ENCODE assay signal across 10 mouse cellular contexts in genomic region chr10:69916689-69917435, GRCm38 (mm10).
DNase-seq lines count a peak whose midpoint lies in the region; TF ChIP-seq lines count a peak whose summit lies in the region.
"Had no signal": no experiment of that assay in that cellular context is flagged by ENCODE, and none has a peak within 500 bp of the region (broad histone marks: within the 10 kb centered on the region; RNA-seq: fewer than 3 reads in every experiment).

No protein-coding gene starts in this region.

- peak; percentile 44 for DNase-seq in 3134 (ENCODE audit: extremely low read depth, insufficient read length, low spot score)
- peak; percentile 69 for DNase-seq in 3T3-L1 (ENCODE audit: low read depth, low spot score)
- peak; percentile 56 for DNase-seq in gastrocnemius, postnatal 25 days
- peak; percentile 78 for DNase-seq in kidney, postnatal 10 days
- no peak for DNase-seq in right cerebral cortex, postnatal 14 days
- DNase-seq in urinary bladder, postnatal 4 days (ENCODE audit: low spot score in 2 of 2) = no peak
- DNase-seq in layer of hippocampus, adult 2 months (ENCODE audit: low spot score in 2 of 2) = no peak
- DNase-seq: cerebellum, postnatal 14 days had no signal

- no peak overlapping the region for H3K4me3 ChIP-seq in layer of hippocampus, adult 2 months
- H3K4me3 ChIP-seq: forebrain, embryonic 15.5 days; limb, embryonic 15.5 days had no signal

- TF ChIP-seq CTCF in layer of hippocampus, adult 2 months (conservative IDR thresholded peaks at IDR 0.05) = no peak

- no peak overlapping the region for H3K27ac ChIP-seq in layer of hippocampus, adult 2 months
- H3K27ac ChIP-seq: forebrain, embryonic 15.5 days; limb, embryonic 15.5 days had no signal

Comparison
In these comparisons a context has a peak if more than half of its experiments do, and no peak if none do; other contexts are left out.
1. DNase-seq: peak in 3134 (single experiment), 3T3-L1 (single experiment), gastrocnemius, postnatal 25 days (single experiment) and kidney, postnatal 10 days (single experiment); none in right cerebral cortex, postnatal 14 days (single experiment), urinary bladder, postnatal 4 days (0 of 2) and layer of hippocampus, adult 2 months (0 of 2).